Mouse (Mus musculus): ENCODE measurements around the gene Yipf3.

Yipf3 gene

GRCm38 (mm10) chr17:46258279-46259053, 10.6 kb downstream of the Yipf3 start:
- DNase-seq, result no peak

DNA sequence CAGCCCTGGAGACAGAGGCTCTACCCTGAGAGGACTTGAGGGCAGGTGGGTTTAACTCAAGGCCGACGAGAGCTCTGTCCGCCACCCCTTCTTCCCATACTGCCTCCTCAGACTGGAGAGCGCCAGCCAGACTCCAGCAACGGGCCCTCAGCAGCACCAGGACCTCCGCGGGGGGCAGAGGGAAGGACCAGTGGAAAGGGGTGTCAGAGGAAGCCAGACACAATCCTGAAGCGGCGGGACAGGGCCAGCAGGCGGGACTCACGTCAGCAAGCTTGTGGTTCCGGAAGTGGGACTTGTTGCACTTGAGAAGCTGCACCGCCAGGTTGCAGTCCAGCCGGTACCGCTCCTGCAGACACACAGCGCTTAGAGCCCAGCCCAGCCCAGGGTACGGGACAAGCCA, 11.8 kb downstream of the Yipf3 start:
- DNase-seq, result no peak

DNA sequence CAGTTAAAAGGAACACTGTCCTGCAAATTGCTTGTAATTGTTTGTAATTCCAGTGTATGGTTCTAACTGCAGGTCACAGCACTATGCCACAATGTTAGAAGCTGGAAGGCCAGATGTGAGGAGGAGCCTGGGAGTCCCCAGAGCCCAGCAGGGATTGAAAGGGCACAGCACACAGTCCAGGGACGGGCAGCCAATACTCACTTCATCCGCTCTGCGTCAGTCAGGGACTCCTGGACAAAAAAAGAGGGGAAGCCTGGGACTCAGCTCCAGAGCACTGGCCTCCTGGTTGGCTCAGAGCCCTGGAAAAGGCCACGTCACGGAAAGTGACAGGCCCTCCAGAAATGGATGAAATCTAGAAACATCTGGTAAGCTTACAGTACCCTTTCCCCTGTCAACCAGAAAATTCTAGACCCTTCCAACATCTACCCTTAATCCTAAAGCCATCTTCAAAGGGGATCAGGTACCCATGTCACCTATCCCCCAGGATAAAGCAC, 14.4 kb downstream of the Yipf3 start:
- DNase-seq, result no peak

DNA sequence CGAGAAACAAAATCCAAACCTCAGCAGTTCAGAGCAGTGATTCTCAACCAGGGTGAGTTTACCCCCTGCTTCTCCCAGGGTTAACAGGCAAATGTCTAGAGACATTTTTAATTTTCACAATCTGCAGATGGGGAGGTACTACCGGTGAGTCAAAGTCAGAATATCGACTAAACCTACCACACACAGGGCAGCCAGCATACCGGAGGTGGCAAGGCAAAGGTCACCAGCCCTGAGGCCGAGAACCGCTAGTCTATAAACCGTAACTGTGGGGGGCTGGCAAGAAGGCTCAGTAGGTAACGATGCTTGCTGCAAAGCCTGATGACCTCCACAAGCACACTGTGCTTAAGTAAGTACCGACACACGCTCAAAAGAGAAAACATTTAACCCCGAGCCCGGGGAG, 17.6 kb downstream of the Yipf3 start:
- no peak for DNase-seq

DNA sequence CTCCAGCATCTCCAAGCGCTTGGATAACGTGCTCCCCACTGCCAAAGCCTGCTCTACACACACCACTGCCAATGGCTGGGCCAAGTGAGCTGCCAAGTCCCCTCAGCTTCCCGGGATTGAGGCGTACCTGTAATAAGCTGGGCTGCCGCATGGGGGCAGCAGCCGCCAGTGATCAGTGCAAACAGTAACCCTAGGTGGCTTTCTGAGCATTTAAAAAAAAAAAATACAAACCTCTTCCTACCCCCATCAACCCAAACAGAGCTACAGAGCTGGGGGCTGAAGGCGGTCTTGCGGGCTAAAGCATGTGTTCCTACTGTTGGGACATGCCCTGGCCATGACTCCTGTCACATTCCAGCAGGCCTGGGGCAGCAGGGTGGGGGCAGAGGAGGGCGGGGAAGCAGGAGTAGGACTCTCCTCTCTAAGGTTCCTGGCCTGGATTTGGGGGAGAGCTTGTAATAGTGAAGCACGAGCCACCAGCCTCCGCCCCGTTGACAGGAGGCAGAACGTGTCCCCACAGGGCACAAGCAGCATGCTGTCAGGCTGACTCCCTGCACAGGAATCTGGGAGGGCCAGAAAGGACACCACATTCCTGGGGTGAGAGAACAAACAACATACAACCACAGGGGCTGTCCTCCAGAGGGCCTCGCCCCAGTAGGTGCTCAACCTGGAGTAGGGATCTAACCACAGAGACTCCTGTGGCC, 18.2 kb downstream of the Yipf3 start:
- DNase-seq, result peak; percentile 82

GRCm38 (mm10) chr17:46266986-46267385, 19.1 kb downstream of the Yipf3 start:
- no peak for DNase-seq

GRCm38 (mm10) chr17:46267511-46267910, 19.6 kb downstream of the Yipf3 start:
- no peak for DNase-seq

DNA sequence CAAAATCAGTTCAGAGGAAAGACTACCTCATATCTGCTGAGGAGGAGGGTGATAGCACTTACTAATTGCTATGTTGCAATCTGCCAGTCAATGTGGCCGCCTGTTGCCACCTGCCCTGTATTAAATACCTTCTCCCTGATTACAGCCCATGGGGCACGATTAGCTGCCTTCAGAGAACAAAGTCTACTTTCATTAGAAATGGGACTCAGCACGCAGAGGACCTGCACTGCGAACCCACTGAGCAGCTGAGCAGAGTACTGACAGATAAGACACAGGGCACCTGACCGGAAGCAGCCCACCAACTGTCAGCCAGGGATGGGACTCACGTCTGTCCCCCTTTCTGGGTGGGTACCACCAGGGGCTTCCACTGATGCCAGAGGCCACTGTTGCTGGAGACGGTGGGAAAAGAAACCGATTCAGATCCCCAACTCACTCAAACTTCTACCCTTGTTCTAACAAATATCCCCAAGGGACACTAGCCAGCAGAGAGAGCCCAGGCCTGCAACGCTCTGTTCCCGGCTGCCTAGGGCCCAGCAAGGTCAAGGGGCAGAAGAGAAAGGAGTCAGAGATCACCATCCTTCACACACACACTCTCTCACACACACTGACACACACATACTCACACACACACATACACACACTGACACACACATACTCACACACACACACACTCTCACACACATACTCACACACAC, 20.3 kb downstream of the Yipf3 start:
- DNase-seq, result no peak

- DNase-seq, result no peak
These were observed 22.1 kb downstream of the Yipf3 start for GRCm38 (mm10) chr17:46269771-46270534.

DNA sequence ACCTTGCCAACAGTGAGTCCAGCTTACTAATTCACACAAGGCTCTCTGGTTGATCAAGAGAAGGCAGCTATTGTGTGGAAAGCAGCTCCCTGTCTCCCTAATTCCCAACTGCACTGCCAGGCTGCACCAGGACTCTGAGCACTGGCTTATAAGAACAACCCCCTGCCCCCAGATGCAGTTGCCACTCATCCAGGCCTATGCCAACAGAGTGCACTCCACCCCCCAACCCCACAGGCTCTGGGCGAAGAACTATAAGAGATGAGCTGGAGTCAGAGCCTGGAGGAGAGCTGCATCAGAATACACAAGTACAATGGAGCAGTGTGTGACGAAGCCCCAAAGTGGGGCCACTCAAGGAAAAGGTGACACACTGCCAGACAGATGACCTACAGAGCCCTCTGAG, 24.2 kb downstream of the Yipf3 start:
- DNase-seq, result no peak

GRCm38 (mm10) chr17:46272675-46273074, 24.8 kb downstream of the Yipf3 start:
- DNase-seq, result no peak

GRCm38 (mm10) chr17:46273803-46274236, 25.9 kb downstream of the Yipf3 start:
- DNase-seq, result no peak

DNA sequence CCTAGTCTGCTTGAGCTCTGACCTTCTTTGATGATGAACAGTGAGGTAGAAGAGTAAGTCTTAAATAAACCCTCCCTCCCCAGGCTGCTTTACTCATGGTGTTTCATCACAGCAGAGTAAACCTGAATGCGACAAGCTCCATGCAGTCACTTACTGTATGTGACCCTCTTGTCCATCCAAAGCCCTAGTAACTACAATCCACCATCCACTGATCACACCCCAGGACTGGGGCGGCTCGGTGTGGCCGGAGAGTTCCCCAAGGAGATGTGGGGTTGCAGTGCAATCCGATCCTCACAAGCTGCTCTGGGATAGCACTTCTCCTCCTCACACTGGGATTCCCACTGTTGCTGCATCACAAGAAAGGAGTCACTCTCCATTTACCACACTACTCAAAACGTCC, 26.6 kb downstream of the Yipf3 start:
- DNase-seq, result no peak

DNA sequence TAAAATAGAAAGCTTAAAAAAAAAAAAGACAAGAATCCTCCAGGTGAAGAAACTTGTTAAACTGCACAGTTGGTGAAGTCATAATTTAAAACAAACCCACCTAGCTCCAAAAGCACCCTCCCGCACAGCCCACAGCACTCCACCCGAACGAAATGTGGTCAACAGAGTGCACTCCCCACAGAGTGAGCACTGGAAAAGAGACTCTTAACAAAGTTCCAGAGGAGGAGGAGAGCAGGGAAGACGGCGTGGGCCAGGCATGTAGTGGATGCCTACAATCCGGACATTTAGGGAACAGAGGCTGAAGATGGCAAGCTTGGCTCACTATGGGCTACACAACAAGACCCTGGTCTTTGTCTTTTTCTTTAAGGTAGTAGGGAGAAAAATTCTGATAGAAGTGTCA, 27.2 kb downstream of the Yipf3 start:
- no peak for DNase-seq

DNA sequence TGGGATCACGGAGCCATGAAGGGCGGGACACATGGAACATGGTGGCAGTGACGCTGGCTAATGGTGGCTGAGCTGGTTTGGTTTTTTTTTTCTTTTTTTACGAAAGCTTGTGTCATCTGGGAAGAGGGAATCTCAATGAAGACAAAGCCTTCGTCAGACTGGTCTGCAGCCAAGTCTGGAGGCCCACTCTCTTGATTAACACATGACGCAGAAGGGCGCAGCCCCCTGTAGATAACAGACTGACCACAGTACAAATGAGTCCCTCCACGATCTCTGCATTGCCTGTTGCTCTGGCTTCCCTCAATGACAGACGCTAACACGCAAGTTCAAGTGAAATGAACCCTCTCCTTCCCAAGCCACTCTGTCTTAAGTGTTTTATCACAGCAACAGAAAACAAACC, 27.6 kb downstream of the Yipf3 start:
- no peak for DNase-seq

DNA sequence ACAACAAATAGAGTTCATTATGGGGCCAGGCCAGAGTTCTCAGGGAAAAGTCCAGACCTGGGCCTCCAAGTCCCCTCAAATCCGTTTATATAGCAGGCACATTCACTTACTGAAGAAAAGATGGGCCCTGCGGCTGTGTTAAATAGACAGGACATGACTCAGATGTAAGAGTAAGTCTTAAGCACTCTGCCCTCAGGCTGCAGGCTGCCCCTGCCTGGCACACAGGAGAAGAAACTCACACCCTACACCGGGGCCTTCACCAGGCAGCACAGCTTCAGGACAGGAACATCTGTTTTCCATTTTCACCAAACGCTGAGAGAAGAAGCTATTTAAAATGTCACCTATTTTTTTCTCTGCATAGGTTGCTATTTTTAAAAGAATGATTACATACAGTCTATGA, 29.7 kb downstream of the Yipf3 start:
- DNase-seq, result no peak

DNA sequence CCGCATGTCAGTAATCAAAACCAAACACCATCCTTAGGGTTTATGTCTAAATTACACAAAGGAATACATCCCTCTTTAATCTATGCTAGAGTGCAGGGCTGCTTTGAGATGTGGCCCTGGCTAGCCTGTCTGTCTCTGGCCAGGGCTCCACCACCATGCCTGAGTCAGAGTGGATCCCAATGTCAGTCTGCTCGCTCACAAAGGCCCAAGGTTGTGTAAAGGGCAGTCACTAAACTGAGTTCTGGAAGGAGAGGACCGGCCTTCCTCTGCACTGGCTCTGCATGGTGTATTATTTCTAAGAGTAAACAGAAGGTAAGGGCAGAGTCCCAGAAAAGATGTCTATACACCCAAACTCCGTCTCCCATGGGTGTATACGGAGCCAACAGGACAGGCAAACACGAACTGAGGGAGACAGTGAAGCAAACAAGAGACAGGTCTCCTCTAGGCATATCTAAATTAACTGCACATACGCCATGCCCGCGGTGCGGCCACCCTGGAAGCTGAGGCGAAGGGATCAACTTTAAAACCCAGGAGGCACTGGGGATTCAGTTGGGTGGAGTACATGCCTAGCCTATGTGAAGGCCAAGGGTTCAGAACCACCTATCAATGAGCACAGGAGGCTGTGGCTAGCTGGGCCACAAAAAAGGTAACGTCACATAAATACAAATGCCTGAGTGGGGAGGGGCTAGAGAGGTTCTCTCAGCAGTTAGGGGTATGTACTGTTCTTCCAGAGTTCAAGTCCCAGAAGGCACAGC, 30.3 kb downstream of the Yipf3 start:
- DNase-seq, result no peak

- DNase-seq, result peak; percentile 76
These were observed 34.7 kb downstream of the Yipf3 start, which contains the start of gene Tjap1 for GRCm38 (mm10) chr17:46282483-46283123. Tjap1 (minus strand) TSS chr17:46283026.

- DNase-seq, result no peak
These were observed 35.3 kb downstream of the Yipf3 start for GRCm38 (mm10) chr17:46283140-46283539.

- DNase-seq, result no peak
These were observed 36.0 kb downstream of the Yipf3 start for GRCm38 (mm10) chr17:46283911-46284310.

DNA sequence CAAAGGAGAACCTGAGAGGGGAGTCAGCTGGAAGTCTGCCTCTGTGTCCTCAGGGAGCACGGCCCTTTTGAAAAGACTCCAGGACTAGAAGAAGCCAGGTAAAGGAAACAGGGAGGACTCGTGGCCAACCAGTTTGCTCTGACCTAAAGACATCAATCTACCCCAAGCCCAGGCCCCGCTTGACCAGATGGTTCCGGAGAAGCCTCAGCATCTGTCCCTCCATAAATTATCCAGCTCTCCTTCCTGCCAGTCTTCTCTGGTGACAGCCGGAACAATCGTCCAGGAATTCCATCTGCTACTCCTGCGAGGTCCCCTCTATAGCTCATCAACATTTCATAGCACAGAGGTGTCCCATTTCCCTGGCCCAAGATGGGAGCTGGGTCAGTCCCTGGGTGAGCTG, 36.8 kb downstream of the Yipf3 start:
- no peak for DNase-seq

GRCm38 (mm10) chr17:46285407-46285806, 37.5 kb downstream of the Yipf3 start:
- DNase-seq, result no peak

All from cerebellum, adult 11 months (tissue).